Mouse (Mus musculus) ZHBTc4 (cell line): ENCODE measurements around the gene Gm973.

Experiments used
- DNase-seq: peaks from one replicate; pipeline ENCODE4 v3.0.0-alpha.2; 2011; ENCODE audit warnings: low read depth, low spot score

Gene Gm973

GRCm38 (mm10) chr1:59516026-59516917 lies at the start of gene Gm973:
Gene Gm973 (plus strand): TSS chr1:59516264.
- DNase-seq = peak; percentile 84

- DNase-seq = no peak
Observed at GRCm38 (mm10) chr1:59469170-59469569, 46.9 kb upstream of the Gm973 start.

- no peak for DNase-seq
Observed at GRCm38 (mm10) chr1:59470766-59471165, 45.3 kb upstream of the Gm973 start.

- peak; percentile 88 for DNase-seq
Observed at GRCm38 (mm10) chr1:59472368-59473180, 43.5 kb upstream of the Gm973 start.

GRCm38 (mm10) chr1:59473181-59473555 lies 42.9 kb upstream of the Gm973 start:
- peak; percentile 60 for DNase-seq

GRCm38 (mm10) chr1:59475618-59476017 lies 40.4 kb upstream of the Gm973 start:
- DNase-seq = no peak

- DNase-seq = no peak
Observed at GRCm38 (mm10) chr1:59478911-59479310, 37.2 kb upstream of the Gm973 start.

GRCm38 (mm10) chr1:59480821-59481455 lies 35.1 kb upstream of the Gm973 start:
- no peak for DNase-seq

GRCm38 (mm10) chr1:59481456-59482291 lies 34.4 kb upstream of the Gm973 start:
- DNase-seq = peak; percentile 99

- no peak for DNase-seq
Observed at GRCm38 (mm10) chr1:59482331-59482695, 33.8 kb upstream of the Gm973 start, which contains the start of gene Fzd7. Gene Fzd7 (plus strand): TSS chr1:59482424.

- DNase-seq = peak; percentile 56
Observed at GRCm38 (mm10) chr1:59482696-59483520, 33.2 kb upstream of the Gm973 start.

GRCm38 (mm10) chr1:59483521-59484245 lies 32.4 kb upstream of the Gm973 start:
- peak; percentile 61 for DNase-seq

GRCm38 (mm10) chr1:59484314-59484713 lies 31.8 kb upstream of the Gm973 start:
- DNase-seq = no peak

GRCm38 (mm10) chr1:59484791-59485785 lies 31.0 kb upstream of the Gm973 start:
- DNase-seq = peak; percentile 50

- DNase-seq = no peak
Observed at GRCm38 (mm10) chr1:59485803-59486202, 30.3 kb upstream of the Gm973 start.

GRCm38 (mm10) chr1:59487651-59488051 lies 28.4 kb upstream of the Gm973 start:
- peak; percentile 38 for DNase-seq

GRCm38 (mm10) chr1:59488481-59488880 lies 27.6 kb upstream of the Gm973 start:
- DNase-seq = no peak

- no peak for DNase-seq
Observed at GRCm38 (mm10) chr1:59488991-59489390, 27.1 kb upstream of the Gm973 start.
